20 mouse cellular contexts compared by ENCODE assay signal in genomic region chr1:132696926-132697325, GRCm38 (mm10). TPM values are rescaled to one million over a fixed set of nuclear protein-coding genes. Genes with fewer than 3 reads are reported as not detected.
A peak's percentile ranks its signal among the peaks of the same experiment; 100 is the strongest.
DNase-seq lines count a peak whose midpoint lies in the region; ATAC-seq lines count a peak whose summit lies in the region.
"Had no signal": no experiment of that assay in that cellular context is flagged by ENCODE, and none has a peak within 500 bp of the region (broad histone marks: within the 10 kb centered on the region; RNA-seq: fewer than 3 reads in every experiment).

No protein-coding gene starts in this region.

- no peaks in the 10 kb centered on the region for H3K27me3 ChIP-seq in forebrain, embryonic 11.5 days (ENCODE audit: control insufficient read depth, insufficient read depth, low read length)
- H3K27me3 ChIP-seq in hindbrain, embryonic 12.5 days: no peaks in the 10 kb centered on the region
- no peaks in the 10 kb centered on the region for H3K27me3 ChIP-seq in midbrain, embryonic 13.5 days
- no peaks in the 10 kb centered on the region; the same call in 1 of the 2 replicates for H3K27me3 ChIP-seq in liver, embryonic 11.5 days (replicated peaks; ENCODE audit: control insufficient read depth, insufficient read depth, low read length)
- no peaks in the 10 kb centered on the region for H3K27me3 ChIP-seq in kidney, embryonic 16.5 days (ENCODE audit: insufficient read depth, low read length)
- H3K27me3 ChIP-seq: embryonic facial prominence, embryonic 12.5 days; intestine, embryonic 15.5 days had no signal

- H3K9me3 ChIP-seq in forebrain, embryonic 11.5 days (ENCODE audit: control insufficient read depth, low read length): no peaks in the 10 kb centered on the region
- no peaks in the 10 kb centered on the region for H3K9me3 ChIP-seq in hindbrain, embryonic 12.5 days (replicated peaks)
- no peaks in the 10 kb centered on the region for H3K9me3 ChIP-seq in midbrain, embryonic 13.5 days
- H3K9me3 ChIP-seq in liver, embryonic 11.5 days (ENCODE audit: control insufficient read depth, low read length): no peaks in the 10 kb centered on the region
- H3K9me3 ChIP-seq in kidney, embryonic 16.5 days (ENCODE audit: low read length): no peaks in the 10 kb centered on the region
- H3K9me3 ChIP-seq: embryonic facial prominence, embryonic 12.5 days; intestine, embryonic 15.5 days; limb, embryonic 12.5 days had no signal

- 72% methylated on average over 4 of the region's 4 CpGs for WGBS in forebrain, embryonic 11.5 days
- 48% methylated on average over 4 of the region's 4 CpGs for WGBS in hindbrain, embryonic 12.5 days
- 55% methylated on average over 4 of the region's 4 CpGs for WGBS in midbrain, embryonic 13.5 days
- 70% methylated on average over 4 of the region's 4 CpGs for WGBS in liver, embryonic 11.5 days
- WGBS in kidney, embryonic 16.5 days: 53% methylated on average over 4 of the region's 4 CpGs

- H3K9ac ChIP-seq in forebrain, embryonic 11.5 days (ENCODE audit: low read length): no peak overlapping the region
- H3K9ac ChIP-seq in hindbrain, embryonic 12.5 days: no peak overlapping the region
- no peak overlapping the region for H3K9ac ChIP-seq in midbrain, embryonic 13.5 days (replicated peaks)
- no peak overlapping the region for H3K9ac ChIP-seq in liver, embryonic 11.5 days (ENCODE audit: low read depth, low read length)
- H3K9ac ChIP-seq in kidney, embryonic 16.5 days (replicated peaks; ENCODE audit: low read length): no peak overlapping the region
- H3K9ac ChIP-seq: embryonic facial prominence, embryonic 12.5 days; intestine, embryonic 15.5 days; limb, embryonic 12.5 days; liver, embryonic 14.5 days had no signal

- no peak overlapping the region for H3K4me2 ChIP-seq in forebrain, embryonic 11.5 days (ENCODE audit: low read depth, low read length, severe bottlenecking)
- H3K4me2 ChIP-seq in hindbrain, embryonic 12.5 days (replicated peaks): no peak overlapping the region
- no peak overlapping the region for H3K4me2 ChIP-seq in midbrain, embryonic 13.5 days (replicated peaks)
- no peak overlapping the region for H3K4me2 ChIP-seq in liver, embryonic 11.5 days
- no peak overlapping the region for H3K4me2 ChIP-seq in kidney, embryonic 16.5 days (replicated peaks; ENCODE audit: low read depth, low read length)
- H3K4me2 ChIP-seq: embryonic facial prominence, embryonic 12.5 days; heart, embryonic 11.5 days; intestine, embryonic 15.5 days; limb, embryonic 12.5 days had no signal

- H3K36me3 ChIP-seq in forebrain, embryonic 11.5 days (ENCODE audit: control insufficient read depth, insufficient read depth, low read length): no peaks in the 10 kb centered on the region
- 0 out of 2 replicates have a peak, but pooled peaks cover 5% of the 10 kb centered on the region for H3K36me3 ChIP-seq in hindbrain, embryonic 12.5 days
- H3K36me3 ChIP-seq in midbrain, embryonic 13.5 days: peaks cover 5% of the 10 kb centered on the region; the same call in 1 of the 2 replicates
- no peaks in the 10 kb centered on the region for H3K36me3 ChIP-seq in liver, embryonic 11.5 days (ENCODE audit: control insufficient read depth, insufficient read depth, low read length)
- H3K36me3 ChIP-seq in kidney, embryonic 16.5 days (ENCODE audit: insufficient read depth, low read length): no peaks in the 10 kb centered on the region
- H3K36me3 ChIP-seq: embryonic facial prominence, embryonic 12.5 days; intestine, embryonic 15.5 days; limb, embryonic 12.5 days had no signal

- no peak overlapping the region for H3K4me3 ChIP-seq in forebrain, embryonic 11.5 days (ENCODE audit: low read depth, low read length)
- no peak overlapping the region for H3K4me3 ChIP-seq in hindbrain, embryonic 12.5 days
- H3K4me3 ChIP-seq in midbrain, embryonic 13.5 days (replicated peaks): no peak overlapping the region
- H3K4me3 ChIP-seq in liver, embryonic 11.5 days (ENCODE audit: low read depth, low read length): no peak overlapping the region
- no peak overlapping the region for H3K4me3 ChIP-seq in kidney, embryonic 16.5 days (ENCODE audit: low read length)
- H3K4me3 ChIP-seq: embryonic facial prominence, embryonic 12.5 days; intestine, embryonic 15.5 days; limb, embryonic 12.5 days; myocyte had no signal

- DNase-seq in Muller cell, postnatal 12 days (ENCODE audit: inconsistent ontology term): peak; percentile 17
- DNase-seq in forebrain, embryonic 11.5 days (ENCODE audit: low spot score): no peak
- no peak for DNase-seq in liver, embryonic 11.5 days (ENCODE audit: low spot score)
- no peak for DNase-seq in heart, postnatal 4 days
- no peak for DNase-seq in layer of hippocampus, adult 9-11 months
- DNase-seq: cerebellum, postnatal 36 days; heart, postnatal 14 days; right cerebral cortex, postnatal 25 days; thymus, postnatal 4 days had no signal

- H3K4me1 ChIP-seq in forebrain, embryonic 11.5 days (replicated peaks; ENCODE audit: control insufficient read depth, insufficient read depth, low read length): peaks cover 12% of the 10 kb centered on the region
- peaks cover 40% of the 10 kb centered on the region for H3K4me1 ChIP-seq in hindbrain, embryonic 12.5 days
- H3K4me1 ChIP-seq in midbrain, embryonic 13.5 days (replicated peaks): peaks cover 42% of the 10 kb centered on the region
- H3K4me1 ChIP-seq in liver, embryonic 11.5 days (replicated peaks; ENCODE audit: control insufficient read depth, insufficient read depth, low read length): no peaks in the 10 kb centered on the region
- H3K4me1 ChIP-seq in kidney, embryonic 16.5 days (ENCODE audit: insufficient read depth, low read length): no peaks in the 10 kb centered on the region
- H3K4me1 ChIP-seq: intestine, embryonic 15.5 days had no signal

- peak overlapping the region; percentile 57; the same call in 1 of the 2 replicates for H3K27ac ChIP-seq in forebrain, embryonic 11.5 days (ENCODE audit: low read depth, low read length)
- peak overlapping the region; percentile 86 for H3K27ac ChIP-seq in hindbrain, embryonic 12.5 days
- peak overlapping the region; percentile 92 for H3K27ac ChIP-seq in midbrain, embryonic 13.5 days
- H3K27ac ChIP-seq in liver, embryonic 11.5 days (ENCODE audit: low read depth, low read length): no peak overlapping the region
- no peak overlapping the region for H3K27ac ChIP-seq in kidney, embryonic 16.5 days (ENCODE audit: low read length)
- H3K27ac ChIP-seq: embryonic facial prominence, embryonic 12.5 days; intestine, embryonic 15.5 days; kidney, postnatal 0 days; limb, embryonic 12.5 days; liver, embryonic 14.5 days had no signal

- ATAC-seq in forebrain, embryonic 11.5 days (replicated peaks; ENCODE audit: low FRiP score): no peak
- ATAC-seq in hindbrain, embryonic 12.5 days (ENCODE audit: low FRiP score): no peak
- no peak for ATAC-seq in midbrain, embryonic 13.5 days
- no peak for ATAC-seq in liver, embryonic 11.5 days (replicated peaks; ENCODE audit: low FRiP score)
- ATAC-seq in kidney, embryonic 16.5 days (ENCODE audit: low FRiP score, low TSS enrichment): no peak
- ATAC-seq: intestine, embryonic 15.5 days had no signal

RNA-seq across cellular contexts. Expression of gene Nfasc, which starts 44.7 kb away (rescaled TPM):
- 19.9 and 21.9 TPM in 2 replicates for polyA plus RNA-seq in forebrain, embryonic 11.5 days (2014; fragmentation: Nextera tagmentation; extraction: Ambion mirVana)
- polyA plus RNA-seq in hindbrain, embryonic 12.5 days (2016; fragmentation: Nextera tagmentation; extraction: Ambion mirVana): 50.6 and 50.7 TPM in 2 replicates
- 39.2 and 50.3 TPM in 2 replicates for polyA plus RNA-seq in midbrain, embryonic 13.5 days (2015; fragmentation: Nextera tagmentation; extraction: Ambion mirVana)
- polyA plus RNA-seq in liver, embryonic 11.5 days (2014; fragmentation: Nextera tagmentation; extraction: Ambion mirVana): 0.14 and 0.36 TPM in 2 replicates
- total RNA-seq in heart, postnatal 4 days (2021): 1 to 10 TPM; 1.0 to 1.1 TPM
- 0.45 and 0.67 TPM in 2 replicates for polyA plus RNA-seq in kidney, embryonic 16.5 days (2015; fragmentation: Nextera tagmentation; extraction: Ambion mirVana)
- total RNA-seq: megakaryocyte progenitor cell, adult 5-6 weeks had no signal
- polyA plus RNA-seq: myocyte had no signal

Comparison
In these comparisons a context has a peak if more than half of its experiments do, and no peak if none do; other contexts are left out.
1. H3K27ac ChIP-seq: peak in forebrain, embryonic 11.5 days (single experiment), hindbrain, embryonic 12.5 days (single experiment) and midbrain, embryonic 13.5 days (single experiment); none in liver, embryonic 11.5 days (single experiment) and kidney, embryonic 16.5 days (single experiment).
2. RNA of gene Nfasc, which starts 44.7 kb away (polyA plus RNA-seq): 50.6 to 50.7 TPM in hindbrain, embryonic 12.5 days, 39.2 to 50.3 TPM in midbrain, embryonic 13.5 days and 19.9 to 21.9 TPM in forebrain, embryonic 11.5 days; 0.45 to 0.67 TPM in kidney, embryonic 16.5 days and 0.14 to 0.36 TPM in liver, embryonic 11.5 days; every median in the first group is over 10 times any median in the second.